Mouse (Mus musculus): ENCODE data around the gene Rnf141. TPM values are rescaled to one million over a fixed set of nuclear protein-coding genes. Genes with fewer than 3 reads are reported as not detected.

Rnf141 gene
- total and polyA plus RNA-seq, 2 experiments from 2014 or later: 36.7 to 98.8 TPM

GRCm38 (mm10) chr7:110801028-110801427 lies 43.2 kb downstream of the Rnf141 start:
- peak; percentile 96 for TF ChIP-seq CTCF (IDR thresholded peaks at IDR 0.05; ENCODE audit: low read depth)
- H3K9me3 ChIP-seq (ENCODE audit: low read length): no peaks in the 10 kb centered on the region
- no peak overlapping the region for H3K4me2 ChIP-seq (ENCODE audit: low read depth, low read length)
- ATAC-seq: peak; percentile 66
- peaks cover 7% of the 10 kb centered on the region; the same call in 1 of the 2 replicates for H3K4me1 ChIP-seq (ENCODE audit: insufficient read depth, low read length)
- no peak overlapping the region for H3K9ac ChIP-seq (replicated peaks; ENCODE audit: low read length)
- H3K4me3 ChIP-seq (ENCODE audit: low read length): no peak overlapping the region
- 0% methylated on average over 4 of the region's 4 CpGs for WGBS
- no peaks in the 10 kb centered on the region for H3K27me3 ChIP-seq (ENCODE audit: insufficient read depth, low read length)
- no peaks in the 10 kb centered on the region for H3K36me3 ChIP-seq (ENCODE audit: insufficient read depth, low read length)
- peak; percentile 92 for DNase-seq (ENCODE audit: low spot score)
- H3K27ac ChIP-seq: peak overlapping the region; percentile 32; the same call in 1 of the 2 replicates

- DNase-seq (ENCODE audit: low spot score): no peak
- H3K36me3 ChIP-seq (ENCODE audit: insufficient read depth, low read length): no peaks in the 10 kb centered on the region
- no peak for TF ChIP-seq CTCF (IDR thresholded peaks at IDR 0.05; ENCODE audit: low read depth)
- H3K27me3 ChIP-seq (ENCODE audit: insufficient read depth, low read length): no peaks in the 10 kb centered on the region
- H3K9me3 ChIP-seq (ENCODE audit: low read length): no peaks in the 10 kb centered on the region
- no peak overlapping the region for H3K9ac ChIP-seq (replicated peaks; ENCODE audit: low read length)
- no peak overlapping the region for H3K4me2 ChIP-seq (ENCODE audit: low read depth, low read length)
- no peak overlapping the region for H3K4me3 ChIP-seq (ENCODE audit: low read length)
- WGBS: 78% methylated on average over 11 of the region's 11 CpGs
- ATAC-seq: no peak
- H3K27ac ChIP-seq: no peak overlapping the region
- H3K4me1 ChIP-seq (ENCODE audit: insufficient read depth, low read length): no peaks in the 10 kb centered on the region
Observed at GRCm38 (mm10) chr7:110797722-110798409, 46.4 kb downstream of the Rnf141 start.

- Histone ChIP-seq H3K36me3 (ENCODE audit: insufficient read depth, low read length) (no peaks in the 10 kb centered on the region), H3K9ac (replicated peaks; ENCODE audit: low read length) (no peak overlapping the region), H3K27ac (no peak overlapping the region), H3K27me3 (ENCODE audit: insufficient read depth, low read length) (no peaks in the 10 kb centered on the region), H3K4me3 (ENCODE audit: low read length) (no peak overlapping the region), H3K4me1 (ENCODE audit: insufficient read depth, low read length) (no peaks in the 10 kb centered on the region), H3K9me3 (ENCODE audit: low read length) (no peaks in the 10 kb centered on the region), H3K4me2 (ENCODE audit: low read depth, low read length) (no peak overlapping the region)
- ATAC-seq (no peak), DNase-seq (ENCODE audit: low spot score) (no peak)
- TF ChIP-seq CTCF (IDR thresholded peaks at IDR 0.05; ENCODE audit: low read depth): no peak
- 71% methylated on average over 12 of the region's 12 CpGs for WGBS
Observed at GRCm38 (mm10) chr7:110796367-110797051, 47.7 kb downstream of the Rnf141 start.

GRCm38 (mm10) chr7:110794722-110795121 lies 49.5 kb downstream of the Rnf141 start:
- Histone ChIP-seq H3K4me1 (ENCODE audit: insufficient read depth, low read length) (no peaks in the 10 kb centered on the region), H3K36me3 (ENCODE audit: insufficient read depth, low read length) (no peaks in the 10 kb centered on the region), H3K4me3 (ENCODE audit: low read length) (no peak overlapping the region), H3K27ac (no peak overlapping the region), H3K9me3 (ENCODE audit: low read length) (no peaks in the 10 kb centered on the region), H3K27me3 (ENCODE audit: insufficient read depth, low read length) (no peaks in the 10 kb centered on the region), H3K9ac (replicated peaks; ENCODE audit: low read length) (no peak overlapping the region), H3K4me2 (ENCODE audit: low read depth, low read length) (no peak overlapping the region)
- TF ChIP-seq CTCF (IDR thresholded peaks at IDR 0.05; ENCODE audit: low read depth): no peak
- no peak for DNase-seq (ENCODE audit: low spot score)
- 65% methylated on average over 4 of the region's 4 CpGs for WGBS
- ATAC-seq: no peak

GRCm38 (mm10) chr7:110792834-110793233 lies 51.4 kb downstream of the Rnf141 start:
- DNase-seq (ENCODE audit: low spot score) (no peak), ATAC-seq (no peak)
- WGBS: 89% methylated on average over 2 of the region's 2 CpGs
- H3K27me3 ChIP-seq (ENCODE audit: insufficient read depth, low read length): no peaks in the 10 kb centered on the region
- no peaks in the 10 kb centered on the region for H3K9me3 ChIP-seq (ENCODE audit: low read length)
- no peaks in the 10 kb centered on the region for H3K36me3 ChIP-seq (ENCODE audit: insufficient read depth, low read length)
- TF ChIP-seq CTCF (IDR thresholded peaks at IDR 0.05; ENCODE audit: low read depth): no peak
- no peak overlapping the region for H3K9ac ChIP-seq (replicated peaks; ENCODE audit: low read length)
- no peaks in the 10 kb centered on the region for H3K4me1 ChIP-seq (ENCODE audit: insufficient read depth, low read length)
- H3K4me2 ChIP-seq (ENCODE audit: low read depth, low read length): no peak overlapping the region
- no peak overlapping the region for H3K4me3 ChIP-seq (ENCODE audit: low read length)
- H3K27ac ChIP-seq: no peak overlapping the region

- ATAC-seq: no peak
- no peak overlapping the region for H3K4me2 ChIP-seq (ENCODE audit: low read depth, low read length)
- TF ChIP-seq CTCF (IDR thresholded peaks at IDR 0.05; ENCODE audit: low read depth): no peak
- no peaks in the 10 kb centered on the region for H3K9me3 ChIP-seq (ENCODE audit: low read length)
- no peaks in the 10 kb centered on the region for H3K4me1 ChIP-seq (ENCODE audit: insufficient read depth, low read length)
- no peaks in the 10 kb centered on the region for H3K36me3 ChIP-seq (ENCODE audit: insufficient read depth, low read length)
- no peak overlapping the region for H3K9ac ChIP-seq (replicated peaks; ENCODE audit: low read length)
- 80% methylated on average over 5 of the region's 5 CpGs for WGBS
- H3K27me3 ChIP-seq (ENCODE audit: insufficient read depth, low read length): no peaks in the 10 kb centered on the region
- DNase-seq (ENCODE audit: low spot score): no peak
- H3K27ac ChIP-seq: no peak overlapping the region
- no peak overlapping the region for H3K4me3 ChIP-seq (ENCODE audit: low read length)
Observed at GRCm38 (mm10) chr7:110792201-110792600, 52.1 kb downstream of the Rnf141 start.

GRCm38 (mm10) chr7:110790878-110791277 lies 53.4 kb downstream of the Rnf141 start:
- 86% methylated on average over 8 of the region's 8 CpGs for WGBS

More at GRCm38 (mm10) chr7:110790878-110791277, 53.4 kb downstream of the Rnf141 start:
- Histone ChIP-seq H3K36me3 (ENCODE audit: insufficient read depth, low read length) (no peaks in the 10 kb centered on the region), H3K9ac (replicated peaks; ENCODE audit: low read length) (no peak overlapping the region), H3K27me3 (ENCODE audit: insufficient read depth, low read length) (no peaks in the 10 kb centered on the region), H3K9me3 (ENCODE audit: low read length) (no peaks in the 10 kb centered on the region), H3K4me1 (ENCODE audit: insufficient read depth, low read length) (no peaks in the 10 kb centered on the region), H3K27ac (no peak overlapping the region), H3K4me3 (ENCODE audit: low read length) (no peak overlapping the region), H3K4me2 (ENCODE audit: low read depth, low read length) (no peak overlapping the region)
- no peak for TF ChIP-seq CTCF (IDR thresholded peaks at IDR 0.05; ENCODE audit: low read depth)
- ATAC-seq (no peak), DNase-seq (ENCODE audit: low spot score) (no peak)

Measured in hindbrain, postnatal 0 days (tissue).